Mouse (Mus musculus) liver, embryonic 11.5 days (tissue): Measurements from ENCODE around the gene Gm906. TPM values are rescaled to one million over a fixed set of nuclear protein-coding genes. Genes with fewer than 3 reads are reported as not detected.

Experiments
- microRNA-seq: library from miRNA; unstranded; fragments of <30 nt; microRNA quantifications from one replicate; pipeline ENCODE4, GENCODE M21; 2017; ENCODE audit warnings: borderline number of aligned reads
- polyA plus RNA-seq: library from polyadenylated mRNA; unstranded; fragments of >200 nt; fragmentation: Nextera tagmentation; extraction: Ambion mirVana; gene quantifications from 2 replicates; pipeline ENCODE4 v1.2.1, GENCODE M21; 2014

The Gm906 gene
- polyA plus RNA-seq, 1 experiment from 2014 or later, result not detected

Small RNAs within 50 kb of the gene (microRNA-seq; reads per million reads assigned to microRNA genes)
- not detected for gene Gm24017

Other genes with a start within 250 kb of the Gm906 start
- gene Fbxw17, start 167.6 kb upstream of the Gm906 start, polyA plus RNA-seq, result 17.8 and 17.9 TPM in 2 replicates
- not detected in 2 replicates for gene Gm47429, start 193.6 kb upstream of the Gm906 start, polyA plus RNA-seq
- gene Nutm2, start 217.0 kb upstream of the Gm906 start, polyA plus RNA-seq, result not detected in 2 replicates